Mouse (Mus musculus) stomach, postnatal 0 days (tissue): ENCODE measurements around the gene Slit3.

Source experiments
- CTCF ChIP-seq: IDR thresholded peaks from 2 replicates; pipeline ENCODE4 v1.5.1; 2016; ENCODE audit warnings: antibody characterized with exemption, low read depth, mild to moderate bottlenecking, moderate library complexity
- EP300 ChIP-seq: optimal IDR thresholded peaks from 2 replicates; pipeline ENCODE3; 2016; ENCODE audit warnings: antibody characterized with exemption

- TF ChIP-seq CTCF (no peak), EP300 (no peak)
These were observed 42.4 kb downstream of the Slit3 start for GRCm38 (mm10) chr11:35163396-35163795.
